Mouse (Mus musculus): Measurements from ENCODE around the gene Hcn1.

DNA sequence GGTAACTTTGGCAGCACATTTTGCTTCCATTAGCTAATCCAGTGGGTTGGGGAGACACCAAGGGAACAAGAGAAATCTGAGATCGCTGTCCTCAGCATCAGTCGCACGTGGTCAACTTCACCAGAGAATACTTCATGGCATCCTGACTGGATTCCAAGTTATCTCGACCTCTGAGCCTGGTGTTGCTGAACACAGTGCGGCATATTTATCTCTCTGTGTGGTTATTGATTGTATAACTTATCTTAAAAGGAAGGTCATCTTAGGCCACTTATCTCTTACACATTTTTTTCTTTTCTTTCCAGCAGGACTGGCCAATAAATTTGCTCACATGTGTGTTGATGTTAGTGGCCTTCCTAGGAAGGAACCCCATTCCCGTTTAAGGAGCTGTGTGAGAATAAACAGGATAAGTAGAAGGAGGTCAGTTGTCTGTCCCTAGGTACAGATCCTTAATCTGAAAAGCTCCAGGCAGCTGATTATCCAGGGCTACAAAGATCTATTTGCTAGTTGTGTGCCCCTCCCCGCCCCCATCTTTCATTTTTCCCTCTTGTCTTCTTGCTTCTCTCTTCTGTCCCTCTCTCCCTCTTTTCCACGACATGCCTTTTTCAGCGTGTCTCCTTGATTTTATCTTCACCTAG is 672 bp upstream of the Hcn1 start:
- TF ChIP-seq CTCF (conservative IDR thresholded peaks at IDR 0.05; ENCODE audit: low read length): no peak
- TF ChIP-seq NANOG (IDR thresholded peaks at IDR 0.05; ENCODE audit: borderline replicate concordance, low read length): no peak

Measured in E14TG2a.4 (cell line).